Mouse (Mus musculus) stomach, postnatal 0 days (tissue): ENCODE results near the gene Olfr1250.

Experiments used
- CTCF ChIP-seq: IDR thresholded peaks from 2 replicates; pipeline ENCODE4 v1.5.1; 2016; ENCODE audit warnings: antibody characterized with exemption, low read depth, mild to moderate bottlenecking, moderate library complexity
- EP300 ChIP-seq: optimal IDR thresholded peaks from 2 replicates; pipeline ENCODE3; 2016; ENCODE audit warnings: antibody characterized with exemption

DNA sequence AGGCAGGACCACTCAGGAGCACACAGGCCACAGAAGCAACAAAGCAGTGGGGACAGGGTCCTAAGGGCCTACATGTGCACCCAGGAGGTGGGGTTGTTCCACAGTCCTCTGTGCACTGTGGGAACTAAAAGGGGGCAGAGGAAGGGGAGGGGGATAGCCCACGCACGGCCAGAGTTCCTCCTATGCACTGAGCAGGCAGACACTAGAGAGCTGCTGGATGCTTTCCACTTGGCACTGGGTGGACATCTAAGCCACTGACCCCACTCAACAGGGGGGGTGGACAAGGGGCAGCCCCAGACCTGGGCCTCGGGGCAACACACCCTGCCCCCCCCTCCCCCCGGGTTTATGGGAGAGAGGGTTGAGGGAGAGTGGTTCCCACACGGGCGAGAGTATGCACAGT, 30.7 kb upstream of the Olfr1250 start:
- TF ChIP-seq CTCF = no peak
- no peak for TF ChIP-seq EP300
